Mouse (Mus musculus) thymus, postnatal 36 days (tissue): ENCODE results near the gene Bag1.

Experiments used
- DNase-seq, 2 experiments: peaks; one replicate each; pipeline ENCODE4 v3.0.0; 2022; ENCODE audit warnings: mixed read lengths in 2 of 2

Gene Bag1

GRCm38 (mm10) chr4:40933694-40934093, 14.4 kb downstream of the Bag1 start:
- no peak for DNase-seq

- no peak for DNase-seq
Measured at GRCm38 (mm10) chr4:40929046-40929445, 19.0 kb downstream of the Bag1 start.

GRCm38 (mm10) chr4:40925568-40925967, 22.5 kb downstream of the Bag1 start:
- DNase-seq = no peak

GRCm38 (mm10) chr4:40923087-40923651, 24.9 kb downstream of the Bag1 start:
- DNase-seq = no peak

- DNase-seq = no peak
Measured at GRCm38 (mm10) chr4:40921288-40921687, 26.8 kb downstream of the Bag1 start.

GRCm38 (mm10) chr4:40920576-40920975, 27.5 kb downstream of the Bag1 start:
- DNase-seq = no peak

- DNase-seq = no peak
Measured at GRCm38 (mm10) chr4:40919785-40920184, 28.3 kb downstream of the Bag1 start, which contains the start of gene Spink4. Gene Spink4 (plus strand): TSS chr4:40920052.

- no peak for DNase-seq
Measured at GRCm38 (mm10) chr4:40916592-40917155, 31.4 kb downstream of the Bag1 start.

- no peak for DNase-seq
Measured at GRCm38 (mm10) chr4:40915947-40916346, 32.1 kb downstream of the Bag1 start.

GRCm38 (mm10) chr4:40914287-40914867, 33.7 kb downstream of the Bag1 start:
- DNase-seq = no peak

GRCm38 (mm10) chr4:40908261-40908969, 39.7 kb downstream of the Bag1 start:
- DNase-seq = no peak

- DNase-seq = no peak
Measured at GRCm38 (mm10) chr4:40906298-40906697, 41.8 kb downstream of the Bag1 start.

- DNase-seq = no peak
Measured at GRCm38 (mm10) chr4:40900612-40901011, 47.5 kb downstream of the Bag1 start.

GRCm38 (mm10) chr4:40900071-40900470, 48.0 kb downstream of the Bag1 start:
- DNase-seq = no peak

GRCm38 (mm10) chr4:40899264-40899663, 48.8 kb downstream of the Bag1 start:
- no peak for DNase-seq

GRCm38 (mm10) chr4:40898476-40899044, 49.5 kb downstream of the Bag1 start:
- no peak for DNase-seq

- DNase-seq = no peak
Measured at GRCm38 (mm10) chr4:40895646-40896045, 52.4 kb downstream of the Bag1 start.

- no peak for DNase-seq
Measured at GRCm38 (mm10) chr4:40895118-40895517, 53.0 kb downstream of the Bag1 start.

GRCm38 (mm10) chr4:40891206-40891605, 56.9 kb downstream of the Bag1 start:
- no peak for DNase-seq

- no peak for DNase-seq
Measured at GRCm38 (mm10) chr4:40889983-40890382, 58.1 kb downstream of the Bag1 start.

- no peak for DNase-seq
Measured at GRCm38 (mm10) chr4:40889252-40889651, 58.8 kb downstream of the Bag1 start.

- DNase-seq = no peak
Measured at GRCm38 (mm10) chr4:40888839-40889238, 59.3 kb downstream of the Bag1 start.
